Mouse (Mus musculus) frontal cortex, adult (tissue): ENCODE measurements at regions not wholly inside any gene's neighbourhood (a gene's known extent, or its start where the extent isn't known, plus 50 kb on each side); places are given as distances from the start of the nearest gene placed in this dataset.

Experiments
- ATAC-seq: cut with Nextera tagmentation; 2 replicates; pipeline ENCODE4 v1.9.2; 2017; ENCODE audit warnings: mild to moderate bottlenecking, moderate library complexity, mixed read lengths; ENCODE audit not compliant: low TSS enrichment

GRCm38 (mm10) chr9:50395543-50395942 is 50.8 kb upstream of the Rpl10-ps3 start:
- no peak for ATAC-seq

GRCm38 (mm10) chr9:50396051-50396450 is 51.3 kb upstream of the Rpl10-ps3 start:
- no peak for ATAC-seq

DNA sequence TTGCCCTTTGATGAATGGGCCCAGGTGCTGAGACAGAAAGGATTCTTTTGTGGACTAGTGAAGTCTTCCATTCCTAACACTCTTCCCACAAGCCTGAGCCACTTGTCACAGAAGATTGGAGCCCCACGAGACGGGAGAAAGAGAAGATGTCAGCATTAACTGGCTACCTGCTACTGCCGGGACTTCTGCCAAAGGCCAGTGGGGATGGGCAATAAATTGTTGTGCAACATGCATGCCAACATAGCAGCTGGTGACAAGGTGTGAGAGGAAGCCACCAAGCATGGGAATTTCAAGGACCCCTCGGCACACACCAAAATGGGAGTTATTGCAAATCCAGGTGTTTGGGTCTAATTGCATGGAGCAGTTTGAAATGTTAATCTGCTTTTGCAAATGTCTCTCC is 63.6 kb upstream of the Rpl10-ps3 start:
- no peak for ATAC-seq

DNA sequence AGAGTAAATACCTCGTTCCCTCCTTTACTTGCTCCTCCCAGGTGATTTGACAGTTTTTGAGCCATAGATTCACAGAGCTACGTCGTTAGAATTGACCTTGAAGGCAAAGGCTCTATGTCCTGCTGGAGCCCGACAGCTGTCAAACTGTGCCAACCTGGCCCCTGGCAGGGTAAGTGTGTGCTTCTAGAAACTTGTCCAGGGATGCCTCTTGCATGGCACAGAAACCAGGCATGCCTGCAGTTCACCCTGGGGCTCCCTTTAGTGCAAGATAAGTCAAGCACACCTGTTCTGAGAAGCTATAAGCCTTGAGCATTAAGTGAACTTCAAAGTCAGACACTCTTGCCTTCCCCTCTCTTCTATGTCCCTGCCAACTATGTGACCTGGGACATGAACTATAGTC is 64.1 kb upstream of the Rpl10-ps3 start:
- ATAC-seq = no peak

- ATAC-seq = no peak
These were observed 68.2 kb upstream of the Rpl10-ps3 start for GRCm38 (mm10) chr9:50412986-50413385.

- no peak for ATAC-seq
These were observed 69.0 kb upstream of the Rpl10-ps3 start for GRCm38 (mm10) chr9:50413514-50414335.

DNA sequence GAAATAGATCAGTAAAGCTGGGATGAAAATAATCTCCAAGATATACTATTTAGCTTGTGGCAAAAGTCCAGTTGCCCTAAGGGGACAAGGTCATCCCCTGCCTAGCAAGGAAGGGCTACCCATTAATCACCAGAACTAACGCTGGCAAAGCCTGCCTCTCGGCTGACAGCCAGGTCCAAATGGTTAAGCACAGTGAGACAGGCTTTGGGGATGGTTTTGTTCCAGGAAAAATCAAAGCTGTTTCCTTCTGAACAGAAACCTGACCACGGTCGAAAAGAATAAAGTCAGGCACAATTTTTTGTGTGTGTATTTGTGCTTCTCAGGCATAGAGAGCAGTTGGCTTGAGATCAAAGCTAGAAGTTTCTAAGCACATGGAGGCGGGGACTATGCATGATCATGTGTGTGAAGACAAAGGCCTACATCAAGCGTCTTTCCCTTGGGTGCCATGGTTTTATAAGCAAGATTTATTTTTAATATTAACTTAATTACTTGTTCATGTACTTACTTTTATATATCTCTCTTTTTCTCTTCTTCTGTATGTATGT is 70.1 kb upstream of the Rpl10-ps3 start:
- no peak for ATAC-seq

- ATAC-seq = no peak
These were observed 71.9 kb upstream of the Rpl10-ps3 start for GRCm38 (mm10) chr9:50416677-50417076.

GRCm38 (mm10) chr9:50421061-50421460 is 73.3 kb upstream of the Plet1 start:
- ATAC-seq = no peak

DNA sequence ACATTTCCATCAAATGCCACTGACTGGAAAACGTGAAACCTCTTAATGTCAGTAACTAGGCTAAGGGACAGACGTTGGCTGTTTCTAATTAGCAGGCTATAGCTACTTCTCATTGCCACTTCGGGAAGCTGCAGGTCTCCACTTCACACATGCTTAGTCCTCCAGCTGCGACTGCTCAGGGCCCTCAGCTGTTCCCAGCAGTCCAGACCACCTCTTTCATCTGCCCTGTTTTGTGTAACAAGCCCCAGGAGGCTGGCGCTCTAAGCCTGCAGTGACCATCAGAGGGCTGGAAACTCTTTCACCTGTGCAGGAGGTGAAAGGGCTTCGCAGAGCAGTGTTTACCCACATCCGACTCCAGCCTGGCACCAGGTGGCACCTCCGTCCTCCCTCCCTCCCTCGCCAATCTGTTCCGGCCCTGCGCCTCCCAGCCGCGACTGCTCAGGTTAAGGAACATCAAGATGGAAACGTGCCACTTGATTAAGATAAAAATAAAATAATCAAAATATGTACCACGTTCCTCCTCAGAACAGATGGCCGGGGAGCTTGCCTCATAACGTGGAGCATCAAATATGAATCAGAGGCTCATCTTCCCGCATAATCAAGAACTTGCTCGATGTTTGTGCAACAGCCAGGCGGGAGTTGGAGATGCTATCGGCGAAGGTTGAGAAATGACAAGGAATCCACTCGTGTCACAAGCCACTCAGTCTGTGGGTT is 72.6 kb upstream of the Plet1 start:
- no peak for ATAC-seq

- no peak for ATAC-seq
These were observed 68.3 kb upstream of the Plet1 start for GRCm38 (mm10) chr9:50425866-50426495.

- no peak for ATAC-seq
These were observed 64.2 kb upstream of the Plet1 start for GRCm38 (mm10) chr9:50430147-50430546.

DNA sequence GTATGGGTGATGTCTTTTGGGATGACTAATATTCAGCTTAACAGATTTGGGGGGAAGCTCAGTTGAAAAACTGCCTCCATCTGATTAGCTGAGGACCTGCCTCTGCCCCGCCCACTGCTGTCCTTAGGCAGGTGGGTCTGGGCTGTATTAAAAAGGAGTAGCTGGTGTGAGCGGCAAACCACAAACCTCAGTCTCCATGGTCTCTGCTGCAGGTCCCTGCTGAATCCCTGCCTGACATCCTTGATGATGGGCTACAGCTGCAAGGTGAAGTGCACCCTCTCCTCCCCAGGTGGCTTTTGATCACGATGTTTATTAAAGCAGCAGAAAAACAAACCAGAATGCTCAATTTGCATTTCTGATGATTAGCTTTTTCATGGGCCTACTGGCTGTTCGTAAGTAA is 60.8 kb upstream of the Plet1 start:
- no peak for ATAC-seq

GRCm38 (mm10) chr9:50433978-50434377 is 60.3 kb upstream of the Plet1 start:
- no peak for ATAC-seq

GRCm38 (mm10) chr9:50437830-50438722 is 56.2 kb upstream of the Plet1 start:
- ATAC-seq = peak; percentile 92

DNA sequence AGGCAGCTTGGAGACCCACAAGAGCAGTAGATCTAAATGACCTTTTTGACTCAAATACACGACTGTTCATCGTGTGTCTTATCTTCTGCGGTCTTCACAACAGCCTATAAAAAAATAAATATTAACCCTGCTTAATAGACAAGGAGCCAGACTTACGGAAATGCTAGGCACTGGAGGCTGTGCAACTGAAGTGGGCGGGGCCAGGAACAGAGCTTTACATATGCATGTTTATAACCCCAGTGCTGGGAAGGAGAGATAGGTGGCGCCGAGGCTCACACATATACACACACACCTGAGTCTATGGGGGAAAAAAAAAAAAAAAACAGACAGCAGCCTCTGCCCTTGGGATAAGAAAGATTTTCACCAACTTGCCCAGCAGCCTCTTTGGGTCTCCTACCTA is 55.6 kb upstream of the Plet1 start:
- no peak for ATAC-seq

DNA sequence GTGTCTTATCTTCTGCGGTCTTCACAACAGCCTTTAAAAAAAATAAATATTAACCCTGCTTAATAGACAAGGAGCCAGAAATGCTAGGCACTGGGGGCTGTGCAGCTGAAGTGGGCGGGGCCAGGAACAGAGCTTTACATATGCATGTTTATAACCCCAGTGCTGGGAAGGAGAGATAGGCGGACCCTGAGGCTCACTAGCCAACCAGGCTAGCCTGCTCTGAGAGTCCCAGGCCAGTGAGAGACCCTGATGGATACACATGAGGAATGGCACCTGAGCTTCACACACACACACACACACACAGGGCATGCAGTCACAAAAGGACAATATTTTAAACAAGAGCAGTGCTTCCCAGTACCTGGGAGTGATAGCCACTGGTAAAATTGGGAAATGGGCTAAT is 54.1 kb upstream of the Plet1 start:
- ATAC-seq = no peak

DNA sequence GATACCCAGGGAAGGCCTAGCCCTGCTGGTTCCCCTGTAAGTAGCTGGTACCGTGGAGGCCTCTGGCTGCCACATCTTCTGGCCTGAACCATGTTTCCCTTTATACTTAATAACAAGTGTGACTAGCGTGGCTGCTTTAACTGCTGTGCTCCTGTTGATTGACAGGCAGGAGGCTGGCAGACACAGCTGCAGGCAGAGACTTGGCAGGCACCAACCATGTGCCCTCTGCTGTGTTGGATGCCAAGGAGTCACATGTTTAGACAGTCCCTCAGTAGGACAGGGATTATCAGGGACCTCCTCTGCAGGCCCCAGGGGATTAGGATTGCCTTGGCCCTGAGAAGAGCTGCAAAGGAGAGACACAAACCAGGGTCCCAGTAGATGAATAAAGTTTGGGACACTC is 53.6 kb upstream of the Plet1 start:
- ATAC-seq = no peak

GRCm38 (mm10) chr9:50443708-50444463 is 50.4 kb upstream of the Plet1 start:
- peak; percentile 80 for ATAC-seq
